Mouse (Mus musculus) cortical plate, adult 2 months (tissue): Measurements from ENCODE around the gene Kcnab1.

Experiments used
- CTCF ChIP-seq: fragments of 200-500 bp; IDR thresholded peaks from 2 replicates; pipeline ENCODE4 v1.5.1; 2011; ENCODE audit warnings: mild to moderate bottlenecking, control low read depth, low read length; ENCODE audit not compliant: insufficient read depth; ENCODE audit errors: extremely low read depth
- POLR2A ChIP-seq: fragments of 200-500 bp; IDR thresholded peaks from 2 replicates; pipeline ENCODE4 v1.6.1; 2011; ENCODE audit warnings: mild to moderate bottlenecking, low read length, control low read depth; ENCODE audit not compliant: insufficient read depth; ENCODE audit errors: extremely low read depth

- no peak for TF ChIP-seq CTCF
- no peak for TF ChIP-seq POLR2A
Measured at GRCm38 (mm10) chr3:65217673-65218579, 108.7 kb downstream of the Kcnab1 start.
